Mouse (Mus musculus): ENCODE measurements around the gene Trappc1.

DNA sequence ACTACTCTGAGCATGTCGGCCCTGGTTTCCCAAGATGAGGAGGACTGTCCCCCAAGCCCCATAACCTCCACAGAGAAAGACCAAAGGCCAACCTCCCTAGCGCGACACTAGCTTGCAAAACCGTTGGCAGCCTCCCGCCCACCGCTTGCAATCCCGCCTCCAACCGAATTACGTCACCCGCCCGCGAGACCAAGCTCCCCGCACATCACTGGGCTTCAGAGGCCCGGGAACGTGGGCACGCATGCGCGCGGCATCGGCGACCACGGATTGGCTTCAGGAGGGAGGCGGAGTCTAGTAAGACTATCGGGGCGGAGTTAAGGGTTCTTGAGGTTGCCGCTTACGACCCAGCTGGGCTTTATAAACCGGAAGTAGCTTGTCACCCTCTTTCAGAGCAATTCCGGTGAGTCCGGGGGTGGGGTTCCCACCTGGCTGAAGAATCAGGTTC lies at the start of gene Trappc1, which contains the start of gene Cntrob:
- TF ChIP-seq BHLHE40 (IDR thresholded peaks at IDR 0.05; ENCODE audit: low read depth, low read length) (no peak), CHD2 (IDR thresholded peaks at IDR 0.05; ENCODE audit: low read length) (peak; percentile 96), TCF12 (IDR thresholded peaks at IDR 0.05; ENCODE audit: low read depth, low read length) (peak; percentile 87), TBP (conservative IDR thresholded peaks at IDR 0.05; ENCODE audit: low read depth, low read length) (peak; percentile 67; the same call in 1 of the 2 replicates)

Data from CH12.LX (cell line).